Mouse (Mus musculus) C2C12 (cell line): ENCODE results near the gene Adora3. TPM values are rescaled to one million over a fixed set of nuclear protein-coding genes. Genes with fewer than 3 reads are reported as not detected.

ENCODE experiments used
- H3K27me3 ChIP-seq: one replicate; pipeline ENCODE4 v1.6.1; 2011; ENCODE audit not compliant: control insufficient read depth, insufficient read depth, insufficient read length
- H3K36me3 ChIP-seq: one replicate; pipeline ENCODE4 v1.6.1; 2011; ENCODE audit not compliant: control insufficient read depth, insufficient read depth
- H3K4me3 ChIP-seq: one replicate; pipeline ENCODE4 v1.5.1; 2011; ENCODE audit warnings: mild to moderate bottlenecking, control low read depth; ENCODE audit not compliant: poor library complexity, insufficient read depth, severe bottlenecking
- H3K79me2 ChIP-seq: one replicate; pipeline ENCODE4 v1.6.1; 2011; ENCODE audit not compliant: control insufficient read depth, insufficient read depth
- H3K79me3 ChIP-seq: one replicate; pipeline ENCODE4 v1.6.1; 2011; ENCODE audit warnings: low read depth, control low read depth
- H3ac ChIP-seq: one replicate; pipeline ENCODE3; 2011; ENCODE audit warnings: low read depth; ENCODE audit not compliant: control insufficient read depth, insufficient read length
- CEBPB ChIP-seq: IDR thresholded peaks from one replicate; pipeline ENCODE4 v1.6.1; 2011; ENCODE audit warnings: low read depth, mild to moderate bottlenecking, control low read depth, moderate library complexity
- CTCF ChIP-seq: IDR thresholded peaks from one replicate; pipeline ENCODE4 v1.5.1; 2011; ENCODE audit not compliant: control insufficient read depth, insufficient read depth, insufficient read length
- FOSL1 ChIP-seq: IDR thresholded peaks from one replicate; pipeline ENCODE4 v1.8.0; 2011; ENCODE audit warnings: mild to moderate bottlenecking, low read length; ENCODE audit not compliant: poor library complexity, insufficient read depth, severe bottlenecking
- MAX ChIP-seq: IDR thresholded peaks from one replicate; pipeline ENCODE4 v1.6.1; 2011; ENCODE audit warnings: mild to moderate bottlenecking, control low read depth
- MYOD1 ChIP-seq: IDR thresholded peaks from one replicate; pipeline ENCODE4 v1.6.1; 2011; ENCODE audit warnings: low read depth; ENCODE audit not compliant: control insufficient read depth, insufficient read length
- MYOG ChIP-seq: IDR thresholded peaks from one replicate; pipeline ENCODE4 v1.6.1; 2011; ENCODE audit not compliant: control insufficient read depth, insufficient read length; ENCODE audit errors: extremely low read depth
- USF1 ChIP-seq: IDR thresholded peaks from one replicate; pipeline ENCODE4 v1.6.1; 2011; ENCODE audit warnings: low read depth, mild to moderate bottlenecking, control low read depth, moderate library complexity
- polyA plus RNA-seq: library from polyadenylated mRNA; unstranded; fragments of >200 nt; fragmentation: generic; extraction: Trizol; gene quantifications from one replicate; pipeline ENCODE4 v1.2.1, GENCODE M21; 2012; ENCODE audit warnings: missing spikeins

Adora3 gene
- polyA plus RNA-seq, 1 experiment, result not detected

- TF ChIP-seq CTCF, result no peak
- TF ChIP-seq USF1, result no peak
- TF ChIP-seq MYOG, result no peak
- no peak for TF ChIP-seq MYOD1
- no peak for TF ChIP-seq CEBPB
- no peak for TF ChIP-seq MAX
- TF ChIP-seq FOSL1, result no peak
- H3K27me3 ChIP-seq, result peaks cover 6% of the 10 kb centered on the region
These were observed 29.6 kb downstream of the Adora3 start for GRCm38 (mm10) chr3:105900266-105900665.

DNA sequence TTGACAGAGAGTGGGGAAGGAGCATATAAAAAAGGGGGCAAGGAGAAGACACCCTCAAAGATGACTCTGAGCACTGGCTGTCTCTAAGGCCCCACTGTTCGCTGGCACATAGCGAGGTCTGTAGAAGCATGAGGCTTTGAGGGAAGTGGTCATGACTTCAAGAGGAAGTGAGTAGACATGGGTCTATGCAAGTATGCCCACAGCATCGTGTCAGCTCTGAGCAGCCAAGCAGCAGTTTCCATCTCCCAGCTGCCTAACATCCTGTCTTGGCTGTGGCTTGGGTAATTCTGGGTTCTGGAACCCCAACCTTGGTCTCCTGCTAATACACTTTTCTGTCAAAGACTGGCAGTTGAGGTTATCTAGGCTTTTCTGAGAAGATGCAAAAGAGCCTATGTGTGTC, 30.1 kb downstream of the Adora3 start:
- no peaks in the 10 kb centered on the region for H3K79me3 ChIP-seq
- peaks cover 6% of the 10 kb centered on the region for H3K27me3 ChIP-seq
- no peak overlapping the region for H3K4me3 ChIP-seq
- no peaks in the 10 kb centered on the region for H3K36me3 ChIP-seq
- no peak for TF ChIP-seq MYOD1
- TF ChIP-seq MAX, result no peak
- TF ChIP-seq CEBPB, result no peak
- no peak overlapping the region for H3ac ChIP-seq
- no peaks in the 10 kb centered on the region for H3K79me2 ChIP-seq

More at GRCm38 (mm10) chr3:105900266-105900665, 29.6 kb downstream of the Adora3 start:
- Histone ChIP-seq H3K79me3 (no peaks in the 10 kb centered on the region), H3K79me2 (no peaks in the 10 kb centered on the region), H3ac (no peak overlapping the region), H3K4me3 (no peak overlapping the region), H3K36me3 (no peaks in the 10 kb centered on the region)

DNA sequence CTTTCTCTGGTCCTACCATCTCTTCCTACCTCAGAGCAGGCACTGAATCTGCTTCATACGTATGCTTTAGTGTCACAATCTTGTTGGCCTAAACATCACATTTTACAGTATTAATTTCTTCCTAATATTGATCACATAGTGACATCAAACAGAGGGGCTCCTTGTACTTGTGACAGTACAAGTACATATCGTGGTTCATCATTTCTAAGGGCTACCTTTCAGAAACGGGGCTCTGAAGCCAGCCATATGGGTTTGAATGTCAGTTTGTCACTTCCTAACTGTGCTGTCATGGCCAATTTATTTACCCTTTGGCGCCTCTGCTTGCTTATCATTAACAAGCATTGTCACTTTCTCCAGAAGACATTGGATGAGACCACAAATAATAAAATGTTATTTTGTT, 30.8 kb downstream of the Adora3 start:
- Histone ChIP-seq H3K79me3 (no peaks in the 10 kb centered on the region), H3K79me2 (no peaks in the 10 kb centered on the region), H3K4me3 (no peak overlapping the region), H3K36me3 (no peaks in the 10 kb centered on the region), H3ac (no peak overlapping the region), H3K27me3 (peaks cover 6% of the 10 kb centered on the region)
- no peak for TF ChIP-seq CEBPB
- no peak for TF ChIP-seq MAX
- no peak for TF ChIP-seq MYOD1
- no peak for TF ChIP-seq CTCF
- no peak for TF ChIP-seq USF1
- no peak for TF ChIP-seq FOSL1
- TF ChIP-seq MYOG, result no peak

- no peak overlapping the region for H3ac ChIP-seq
- no peaks in the 10 kb centered on the region for H3K79me2 ChIP-seq
- no peaks in the 10 kb centered on the region for H3K79me3 ChIP-seq
- peaks cover 6% of the 10 kb centered on the region for H3K27me3 ChIP-seq
- no peak overlapping the region for H3K4me3 ChIP-seq
- no peaks in the 10 kb centered on the region for H3K36me3 ChIP-seq
- no peak for TF ChIP-seq MYOD1
- TF ChIP-seq USF1, result no peak
- no peak for TF ChIP-seq MAX
- TF ChIP-seq MYOG, result no peak
- TF ChIP-seq CEBPB, result no peak
- no peak for TF ChIP-seq CTCF
- TF ChIP-seq FOSL1, result no peak
These were observed 33.6 kb downstream of the Adora3 start for GRCm38 (mm10) chr3:105904213-105904612.

DNA sequence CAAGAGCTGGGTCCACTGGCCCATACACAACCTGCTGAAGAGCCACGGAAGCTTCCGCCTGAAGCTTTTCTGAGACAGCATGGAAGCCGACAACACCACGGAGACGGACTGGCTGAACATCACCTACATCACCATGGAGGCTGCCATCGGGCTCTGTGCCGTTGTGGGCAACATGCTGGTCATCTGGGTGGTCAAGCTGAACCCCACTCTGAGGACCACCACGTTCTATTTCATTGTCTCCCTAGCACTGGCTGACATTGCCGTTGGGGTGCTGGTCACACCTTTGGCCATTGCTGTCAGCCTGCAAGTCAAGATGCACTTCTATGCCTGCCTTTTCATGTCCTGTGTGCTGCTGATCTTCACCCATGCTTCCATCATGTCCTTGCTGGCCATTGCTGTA, 34.1 kb downstream of the Adora3 start:
- peaks cover 6% of the 10 kb centered on the region for H3K27me3 ChIP-seq
- no peaks in the 10 kb centered on the region for H3K79me3 ChIP-seq
- H3K4me3 ChIP-seq, result no peak overlapping the region
- H3K36me3 ChIP-seq, result no peaks in the 10 kb centered on the region
- H3ac ChIP-seq, result no peak overlapping the region
- TF ChIP-seq MYOD1 (no peak), CTCF (no peak), MYOG (no peak), MAX (no peak), FOSL1 (no peak), CEBPB (no peak)
- H3K79me2 ChIP-seq, result no peaks in the 10 kb centered on the region

GRCm38 (mm10) chr3:105907956-105908655, 37.4 kb downstream of the Adora3 start:
- TF ChIP-seq FOSL1, result no peak
- no peak overlapping the region for H3K4me3 ChIP-seq
- no peaks in the 10 kb centered on the region for H3K79me3 ChIP-seq
- H3K36me3 ChIP-seq, result no peaks in the 10 kb centered on the region
- H3K79me2 ChIP-seq, result no peaks in the 10 kb centered on the region
- no peak overlapping the region for H3ac ChIP-seq
- H3K27me3 ChIP-seq, result peaks cover 13% of the 10 kb centered on the region
